Mouse (Mus musculus) cerebellum, adult (tissue): ENCODE data around the gene Olfr424.

Experiments
- ATAC-seq: cut with Nextera tagmentation; 2 replicates; pipeline ENCODE4 v1.9.2; 2017; ENCODE audit warnings: mild to moderate bottlenecking, moderate library complexity, mixed read lengths; ENCODE audit not compliant: insufficient number of reproducible peaks, low FRiP score, low TSS enrichment

The Olfr424 gene

DNA sequence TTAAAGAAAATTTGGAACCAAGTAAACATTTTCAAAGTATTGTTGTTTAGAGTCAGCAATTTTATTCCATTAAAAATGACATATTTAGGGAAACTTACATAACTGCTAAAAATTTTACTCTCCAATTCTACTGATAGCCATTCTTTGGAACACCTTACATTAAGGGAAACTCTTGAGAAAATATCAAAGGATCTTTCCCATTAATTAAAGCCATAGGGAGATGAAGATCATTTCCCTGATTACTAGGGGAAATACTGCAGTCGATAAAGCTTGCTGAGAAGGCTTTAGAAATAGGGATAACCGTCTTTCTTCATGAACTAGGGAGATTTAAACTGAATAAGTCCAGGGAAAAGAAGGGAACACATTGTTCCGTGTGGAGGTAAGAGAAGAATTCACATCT lies at the start of gene Olfr424:
Gene Olfr424, plus strand, starts transcription at position 301 of the 400 bp plus-strand sequence.
- no peak for ATAC-seq

GRCm38 (mm10) chr1:174084031-174084430 lies 47.3 kb upstream of the Olfr424 start, which contains the start of gene Olfr429:
TSS of gene Olfr429 (plus strand) at chr1:174084331.
- no peak for ATAC-seq

GRCm38 (mm10) chr1:174096591-174096990 lies 34.7 kb upstream of the Olfr424 start, which contains the start of gene Olfr427:
TSS of gene Olfr427 (plus strand) at chr1:174096891.
- no peak for ATAC-seq

GRCm38 (mm10) chr1:174103735-174104134 lies 27.6 kb upstream of the Olfr424 start:
- ATAC-seq: no peak

DNA sequence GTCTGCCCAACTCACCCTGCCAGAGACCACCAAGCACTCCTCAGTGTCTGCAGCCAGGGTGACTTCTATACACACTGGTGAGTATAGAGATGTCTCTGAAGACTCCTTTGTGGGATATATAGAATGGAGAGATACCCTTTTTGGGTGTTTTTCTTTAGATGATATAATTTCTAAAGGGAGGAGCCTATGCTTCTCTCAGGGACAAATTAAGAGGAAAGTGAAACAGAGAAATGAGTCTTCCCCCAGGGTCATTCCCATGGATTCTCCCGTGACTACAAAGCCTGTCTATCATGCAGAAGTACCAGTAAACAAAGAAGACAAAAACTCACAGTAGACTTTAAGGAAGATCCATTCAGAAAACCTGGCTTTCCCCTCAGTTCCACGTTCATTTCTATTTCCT lies 10.3 kb upstream of the Olfr424 start, which contains the start of gene Olfr231:
Gene Olfr231, minus strand, starts transcription at position 101 of the 400 bp plus-strand sequence.
- ATAC-seq: no peak

DNA sequence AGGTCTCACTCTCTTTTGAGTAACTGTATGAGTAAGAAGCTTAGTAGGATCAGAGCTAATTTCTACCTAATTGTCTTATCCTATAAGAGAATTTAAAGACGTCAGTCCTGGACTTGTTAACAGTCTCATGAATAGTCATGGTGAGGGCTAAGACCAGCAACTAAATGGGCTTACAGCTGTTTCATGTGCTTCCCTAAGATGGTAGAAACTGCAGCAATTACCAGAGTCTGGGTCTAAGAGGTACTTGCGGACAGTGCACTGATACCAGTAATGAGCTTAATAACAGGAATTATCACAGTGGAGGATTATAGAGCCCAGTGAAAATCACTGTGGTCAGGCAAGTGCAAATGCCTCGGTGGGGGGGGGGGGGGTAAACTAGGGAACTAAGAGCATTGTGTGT lies 682 bp downstream of the Olfr424 start:
- ATAC-seq: no peak

DNA sequence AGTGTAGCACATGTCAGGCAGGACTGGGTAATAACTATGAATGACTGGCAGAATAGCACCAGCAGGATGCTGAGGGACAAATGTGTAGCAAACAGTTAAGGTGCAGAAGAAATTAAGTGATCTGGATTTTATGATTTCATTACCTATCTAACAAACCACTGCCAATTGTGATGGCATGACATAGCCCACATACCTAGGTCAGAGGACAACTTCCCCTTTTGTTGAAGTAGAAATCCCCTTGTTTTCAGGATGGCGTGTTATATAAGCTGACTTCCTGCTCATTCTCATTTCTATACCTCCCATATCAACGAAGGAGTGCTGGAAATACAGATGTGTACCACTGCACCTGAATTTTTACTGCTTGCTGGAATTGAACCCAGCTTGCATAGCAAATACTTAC lies 10.1 kb downstream of the Olfr424 start:
- no peak for ATAC-seq

DNA sequence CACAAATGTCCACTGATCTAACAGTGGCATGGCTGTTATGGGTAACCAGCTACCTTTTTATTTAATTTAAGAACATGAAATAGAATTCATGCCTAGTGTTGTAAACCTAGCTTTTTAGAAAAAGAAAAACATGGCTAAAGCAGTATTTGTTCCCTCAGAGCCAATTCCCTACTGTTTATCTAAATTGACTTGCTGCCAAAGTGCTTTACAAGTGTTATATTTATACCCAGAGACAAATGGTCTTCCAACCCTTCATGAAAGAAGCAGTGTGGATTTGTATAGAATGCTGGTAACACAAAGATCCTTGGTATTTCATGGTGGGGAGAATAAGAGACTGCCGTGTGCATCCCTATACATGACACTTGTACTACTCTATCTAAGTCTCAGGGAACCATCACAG lies 15.4 kb downstream of the Olfr424 start:
- no peak for ATAC-seq

- no peak for ATAC-seq
These were observed 18.0 kb downstream of the Olfr424 start for GRCm38 (mm10) chr1:174149289-174149688.

- no peak for ATAC-seq
These were observed 24.0 kb downstream of the Olfr424 start, which contains the start of gene Olfr420 for GRCm38 (mm10) chr1:174155333-174155732. TSS of gene Olfr420 (plus strand) at chr1:174155633.

- ATAC-seq: no peak
These were observed 26.3 kb downstream of the Olfr424 start for GRCm38 (mm10) chr1:174157622-174158021.

GRCm38 (mm10) chr1:174158512-174158911 lies 27.2 kb downstream of the Olfr424 start:
- no peak for ATAC-seq

- ATAC-seq: no peak
These were observed 27.8 kb downstream of the Olfr424 start for GRCm38 (mm10) chr1:174159095-174159494.

- no peak for ATAC-seq
These were observed 37.7 kb downstream of the Olfr424 start for GRCm38 (mm10) chr1:174169024-174169423.

- no peak for ATAC-seq
These were observed 39.6 kb downstream of the Olfr424 start for GRCm38 (mm10) chr1:174170706-174171501.

DNA sequence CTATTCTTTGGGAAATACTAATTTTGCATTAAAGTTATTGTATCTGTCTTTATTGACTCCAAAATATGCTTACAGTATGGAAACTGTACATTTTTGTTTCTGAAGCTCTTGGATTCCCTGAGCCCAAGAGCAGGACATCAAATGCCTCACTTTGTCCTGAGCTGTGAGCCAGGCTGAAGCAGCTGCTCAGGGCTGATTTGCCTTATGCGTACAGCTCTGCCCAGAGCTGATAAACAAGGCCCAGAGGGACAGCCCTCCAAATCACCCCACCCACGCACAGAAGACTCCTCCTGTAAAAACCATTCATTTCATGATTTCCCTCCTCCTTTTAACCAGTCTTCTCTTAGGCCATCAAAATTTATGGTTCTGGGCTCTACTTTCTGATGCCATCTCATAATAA lies 40.2 kb downstream of the Olfr424 start:
- no peak for ATAC-seq

DNA sequence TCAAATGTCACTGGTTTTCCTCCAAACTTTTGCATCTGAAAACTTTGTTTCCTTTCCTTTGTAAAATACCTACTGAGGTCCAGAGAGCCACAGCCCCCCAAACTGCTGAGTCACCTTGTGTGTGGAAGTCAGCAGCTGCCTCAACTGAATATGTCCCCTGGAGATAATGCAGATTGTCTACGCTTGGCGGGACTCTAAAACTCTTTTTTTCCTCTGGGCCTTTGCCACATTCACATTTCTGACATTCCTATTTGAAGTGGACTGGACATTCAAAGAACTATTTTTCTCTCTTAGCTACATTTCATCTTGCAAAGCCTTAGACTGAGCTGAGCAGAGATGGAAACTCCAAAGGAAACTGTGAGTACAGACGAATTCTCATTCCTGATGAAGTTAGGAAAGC lies 41.3 kb downstream of the Olfr424 start, which contains the start of gene Spta1:
Gene Spta1, plus strand, starts transcription at position 172 of the 400 bp plus-strand sequence.
- ATAC-seq: no peak
